Comparison of ENCODE assay signal across 8 mouse cellular contexts in genomic region chr19:6847841-6848517, GRCm38 (mm10). TPM values are rescaled to one million over a fixed set of nuclear protein-coding genes. Genes with fewer than 3 reads are reported as not detected.
DNase-seq lines count a peak whose midpoint lies in the region; ATAC-seq and TF ChIP-seq lines count a peak whose summit lies in the region.

No protein-coding gene starts in this region.

- H3K9ac ChIP-seq in embryonic facial prominence, embryonic 15.5 days, result 0 out of 2 replicates have a peak overlapping the region, but pooled peaks have one; percentile 16
- H3K9ac ChIP-seq in intestine, postnatal 0 days (ENCODE audit: low read depth, low read length), result no peak overlapping the region
- no peak overlapping the region for H3K9ac ChIP-seq in neural tube, embryonic 14.5 days (replicated peaks; ENCODE audit: low read depth, low read length)

- TF ChIP-seq CTCF in left cerebral cortex, adult 2 months (IDR thresholded peaks at IDR 0.05), result no peak
- no peak for TF ChIP-seq CTCF in intestine, postnatal 0 days (IDR thresholded peaks at IDR 0.05; ENCODE audit: low read depth)

- peaks cover 14% of the 10 kb centered on the region for H3K4me1 ChIP-seq in embryonic facial prominence, embryonic 15.5 days
- H3K4me1 ChIP-seq in intestine, postnatal 0 days (replicated peaks; ENCODE audit: control insufficient read depth, insufficient read depth, low read length), result 0 out of 2 replicates have a peak, but pooled peaks cover 2% of the 10 kb centered on the region
- no peaks in the 10 kb centered on the region for H3K4me1 ChIP-seq in neural tube, embryonic 14.5 days (ENCODE audit: control insufficient read depth, insufficient read depth, low read length)

- DNase-seq in left cerebral cortex, adult 2 months (ENCODE audit: extremely low spot score in 1 of 2, low spot score in 2 of 2), result no peak
- DNase-seq in left cerebral cortex, postnatal 14 days (ENCODE audit: low spot score in 2 of 2), result no peak
- no peak for DNase-seq in gastrocnemius, postnatal 36 days
- no peak for DNase-seq in layer of hippocampus, adult 9-10 months (ENCODE audit: low spot score)

- no peaks in the 10 kb centered on the region for H3K9me3 ChIP-seq in embryonic facial prominence, embryonic 15.5 days (replicated peaks)
- no peaks in the 10 kb centered on the region for H3K9me3 ChIP-seq in intestine, postnatal 0 days (ENCODE audit: control insufficient read depth)
- H3K9me3 ChIP-seq in neural tube, embryonic 14.5 days (ENCODE audit: control insufficient read depth, low read length), result no peaks in the 10 kb centered on the region

- H3K27me3 ChIP-seq in embryonic facial prominence, embryonic 15.5 days, result peaks cover 58% of the 10 kb centered on the region
- peaks cover 40% of the 10 kb centered on the region for H3K27me3 ChIP-seq in intestine, postnatal 0 days (replicated peaks; ENCODE audit: control insufficient read depth, insufficient read depth, low read length)
- peaks cover 15% of the 10 kb centered on the region for H3K27me3 ChIP-seq in neural tube, embryonic 14.5 days (ENCODE audit: control insufficient read depth, insufficient read depth, low read length)

- peak overlapping the region; percentile 33 for H3K4me3 ChIP-seq in left cerebral cortex, adult 2 months
- peak overlapping the region; percentile 26 for H3K4me3 ChIP-seq in embryonic facial prominence, embryonic 15.5 days (replicated peaks)
- 0 out of 2 replicates have a peak overlapping the region, but pooled peaks have one; percentile 1 for H3K4me3 ChIP-seq in intestine, postnatal 0 days (ENCODE audit: low read depth, low read length)
- no peak overlapping the region for H3K4me3 ChIP-seq in neural tube, embryonic 14.5 days (ENCODE audit: low read depth, low read length)

- intact Hi-C loops in left cerebral cortex, adult 2 months (cut with DNase I), result no loop called here
- intact Hi-C loops in left cerebral cortex, postnatal 14 days (cut with DNase I), result no loop called here
- intact Hi-C loops in gastrocnemius, postnatal 36 days (cut with DNase I), result no loop called here

- no peak for ATAC-seq in embryonic facial prominence, embryonic 15.5 days (ENCODE audit: insufficient number of reproducible peaks, low FRiP score, low TSS enrichment, low read depth)
- no peak for ATAC-seq in intestine, postnatal 0 days
- no peak for ATAC-seq in neural tube, embryonic 14.5 days (ENCODE audit: low read depth)
- ATAC-seq in CD4-positive, CD25-positive, alpha-beta regulatory T cell, adult 4 months, result no peak

- no peaks in the 10 kb centered on the region for H3K36me3 ChIP-seq in embryonic facial prominence, embryonic 15.5 days
- no peaks in the 10 kb centered on the region for H3K36me3 ChIP-seq in intestine, postnatal 0 days (ENCODE audit: control insufficient read depth, insufficient read depth)
- H3K36me3 ChIP-seq in neural tube, embryonic 14.5 days (ENCODE audit: control insufficient read depth, insufficient read depth, low read length), result no peaks in the 10 kb centered on the region

- 6% methylated on average over 31 of the region's 31 CpGs for WGBS in embryonic facial prominence, embryonic 15.5 days
- WGBS in intestine, postnatal 0 days, result 12% methylated on average over 31 of the region's 31 CpGs
- WGBS in neural tube, embryonic 14.5 days, result 3% methylated on average over 31 of the region's 31 CpGs

- H3K4me2 ChIP-seq in embryonic facial prominence, embryonic 15.5 days (replicated peaks), result peak overlapping the region; percentile 45
- peak overlapping the region; percentile 51 for H3K4me2 ChIP-seq in intestine, postnatal 0 days (replicated peaks; ENCODE audit: low read depth)
- H3K4me2 ChIP-seq in neural tube, embryonic 14.5 days (ENCODE audit: low read depth, low read length), result peak overlapping the region; percentile 21; the same call in 1 of the 2 replicates

- no peak overlapping the region for H3K27ac ChIP-seq in left cerebral cortex, adult 2 months
- H3K27ac ChIP-seq in embryonic facial prominence, embryonic 15.5 days (replicated peaks), result no peak overlapping the region
- no peak overlapping the region for H3K27ac ChIP-seq in intestine, postnatal 0 days (ENCODE audit: low read depth, low read length)
- H3K27ac ChIP-seq in neural tube, embryonic 14.5 days (ENCODE audit: low read depth, low read length), result no peak overlapping the region

RNA-seq across cellular contexts. Expression of gene Rps6ka4, which starts 7.5 kb away (rescaled TPM):
- 10 to 100 TPM; 34.6 to 37.3 TPM for total RNA-seq in left cerebral cortex, adult 2 months (2021)
- total RNA-seq in left cerebral cortex, postnatal 14 days (2021), result 10 to 100 TPM; 30.4 to 32.8 TPM
- 32.0 and 34.2 TPM in 2 replicates for polyA plus RNA-seq in embryonic facial prominence, embryonic 15.5 days (2015; fragmentation: Nextera tagmentation; extraction: Ambion mirVana)
- polyA plus RNA-seq in intestine, postnatal 0 days (2015; fragmentation: Nextera tagmentation; extraction: Ambion mirVana), result 15.7 and 16.7 TPM in 2 replicates
- 9.6 and 10.4 TPM in 2 replicates for polyA plus RNA-seq in neural tube, embryonic 14.5 days (2014; fragmentation: Nextera tagmentation; extraction: Ambion mirVana)
- polyA plus RNA-seq in CD4-positive, CD25-positive, alpha-beta regulatory T cell, adult 4 months (2017; shearing (Covaris generic)), result 1 to 10 TPM; 6.4 to 8.3 TPM
- 1 to 10 TPM; 8.1 to 8.5 TPM for total RNA-seq in gastrocnemius, postnatal 36 days (2021)

RNA-seq across cellular contexts. Expression of gene Ccdc88b, which starts 10.0 kb away (rescaled TPM):
- total RNA-seq in left cerebral cortex, adult 2 months (2021), result 1 to 10 TPM; 2.5 to 3.5 TPM
- total RNA-seq in left cerebral cortex, postnatal 14 days (2021), result 1 to 10 TPM; 2.6 to 3.4 TPM
- 0.80 and 1.8 TPM in 2 replicates for polyA plus RNA-seq in embryonic facial prominence, embryonic 15.5 days (2015; fragmentation: Nextera tagmentation; extraction: Ambion mirVana)
- polyA plus RNA-seq in intestine, postnatal 0 days (2015; fragmentation: Nextera tagmentation; extraction: Ambion mirVana), result 1.4 and 1.7 TPM in 2 replicates
- 0.32 TPM in 2 replicates for polyA plus RNA-seq in neural tube, embryonic 14.5 days (2014; fragmentation: Nextera tagmentation; extraction: Ambion mirVana)
- polyA plus RNA-seq in CD4-positive, CD25-positive, alpha-beta regulatory T cell, adult 4 months (2017; shearing (Covaris generic)), result 1 to 10 TPM; 3.1 to 5.2 TPM
- total RNA-seq in gastrocnemius, postnatal 36 days (2021), result under 1 TPM; 0.37 to 0.56 TPM
